Mouse (Mus musculus): ENCODE results near the gene Cstl1.
"Not testable (repeated sequence)": the region's sequence is repeated elsewhere in the genome, so short reads cannot be mapped to it uniquely, and the experiment has no call there.

The Cstl1 gene

DNA sequence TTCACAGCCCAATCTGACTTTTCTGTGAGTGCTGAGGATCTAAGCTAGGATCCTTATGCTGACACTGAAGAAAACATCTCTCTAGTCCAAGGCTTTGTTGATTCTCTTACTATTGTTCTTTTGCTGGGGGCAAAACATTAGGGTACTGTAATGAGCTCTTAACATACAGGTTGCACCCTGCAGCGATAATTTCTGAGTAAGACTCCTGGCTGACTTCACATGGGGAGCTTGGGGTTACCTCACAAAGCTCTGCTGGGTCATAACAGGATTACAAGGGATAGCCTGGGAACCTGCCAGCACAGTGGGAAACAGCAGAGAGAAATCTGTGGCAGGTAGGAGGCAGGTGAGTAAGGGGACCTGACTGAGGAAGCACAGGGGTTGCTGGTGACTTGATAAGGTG is at the start of gene Cstl1:
Cstl1 (plus strand) TSS at position 301 of the 400 bp plus-strand sequence.
- no peak for DNase-seq

- no peak for DNase-seq
These were observed 43.6 kb upstream of the Cstl1 start for GRCm38 (mm10) chr2:148706409-148707201.

DNA sequence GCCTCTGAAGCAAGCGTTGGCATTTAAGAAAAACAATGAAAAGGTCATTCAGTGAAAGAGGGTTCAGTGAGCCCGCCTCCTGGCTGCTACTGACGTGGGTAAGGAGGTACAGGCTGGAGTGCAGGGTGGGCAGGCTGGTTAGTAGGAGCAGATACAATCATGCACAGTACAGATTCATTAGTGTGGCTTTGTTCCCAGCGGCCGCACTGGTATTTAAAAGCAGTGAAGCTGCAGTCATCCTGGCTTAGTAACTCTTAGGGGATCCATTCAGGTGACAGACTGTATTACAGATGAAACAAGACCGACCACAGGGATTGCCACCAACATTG is 43.0 kb upstream of the Cstl1 start:
- no peak for DNase-seq

GRCm38 (mm10) chr2:148712326-148712725 is 37.8 kb upstream of the Cstl1 start:
- DNase-seq: no peak

GRCm38 (mm10) chr2:148717072-148717471 is 33.1 kb upstream of the Cstl1 start:
- DNase-seq: no peak

DNA sequence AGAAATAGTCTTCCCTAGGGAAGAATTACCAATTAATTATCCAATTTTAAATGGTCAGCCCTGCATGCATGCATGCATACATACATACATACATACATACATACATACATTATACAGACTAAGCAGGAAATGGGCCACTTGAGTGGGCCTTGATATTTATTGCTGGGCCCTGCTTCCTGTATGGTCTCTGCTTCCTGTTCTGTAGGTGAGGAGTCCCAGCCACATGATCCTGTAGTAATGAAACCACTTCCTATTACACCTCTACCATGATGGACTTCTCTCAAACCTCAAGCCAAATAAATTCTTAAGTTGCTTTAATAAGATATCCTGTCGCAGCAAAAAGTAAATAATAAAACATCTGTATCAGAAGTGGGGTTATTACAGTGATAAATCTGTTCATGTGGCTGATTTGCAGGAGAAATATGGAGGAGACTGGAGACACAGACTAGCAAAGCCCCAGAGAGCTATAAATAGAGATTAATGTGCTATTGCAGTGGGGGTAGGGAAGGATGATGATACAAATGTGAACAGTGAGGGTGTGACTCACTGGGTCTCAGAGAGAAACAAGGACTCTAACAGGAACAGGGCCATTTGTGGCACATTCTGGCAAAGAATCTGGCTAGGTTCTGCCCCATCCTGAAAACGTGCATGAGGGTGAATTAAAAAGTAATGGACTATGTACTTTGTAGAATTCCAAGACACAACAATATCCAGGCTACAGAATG is 30.7 kb upstream of the Cstl1 start:
- no peak for DNase-seq

GRCm38 (mm10) chr2:148731614-148732326 is 18.4 kb upstream of the Cstl1 start:
- DNase-seq: no peak

- peak; percentile 83 for DNase-seq
These were observed 17.7 kb upstream of the Cstl1 start, which contains the start of gene Napb for GRCm38 (mm10) chr2:148732327-148733000. Napb (minus strand) TSS chr2:148732467.

DNA sequence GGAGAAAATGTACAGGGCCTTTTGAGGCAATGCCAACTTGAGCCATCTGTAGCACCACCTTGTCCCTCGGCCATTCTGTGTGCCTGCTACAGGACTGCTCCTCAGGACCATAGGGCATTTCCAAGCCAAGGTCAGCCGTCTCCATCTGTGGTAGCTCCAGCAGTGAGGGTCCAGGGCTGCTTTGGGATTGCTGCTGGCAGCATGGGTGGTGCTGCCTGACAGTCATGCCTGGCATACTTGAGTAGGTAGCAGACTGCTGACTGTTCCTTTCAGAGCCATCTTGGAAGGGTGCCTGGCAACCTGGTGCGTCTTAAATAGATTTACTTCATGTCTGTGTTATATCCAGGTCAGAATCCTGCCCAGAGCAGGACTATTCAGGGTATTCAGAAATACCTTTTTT is 7.2 kb upstream of the Cstl1 start:
- DNase-seq: no peak

GRCm38 (mm10) chr2:148743846-148744407 is 6.2 kb upstream of the Cstl1 start:
- no peak for DNase-seq

DNA sequence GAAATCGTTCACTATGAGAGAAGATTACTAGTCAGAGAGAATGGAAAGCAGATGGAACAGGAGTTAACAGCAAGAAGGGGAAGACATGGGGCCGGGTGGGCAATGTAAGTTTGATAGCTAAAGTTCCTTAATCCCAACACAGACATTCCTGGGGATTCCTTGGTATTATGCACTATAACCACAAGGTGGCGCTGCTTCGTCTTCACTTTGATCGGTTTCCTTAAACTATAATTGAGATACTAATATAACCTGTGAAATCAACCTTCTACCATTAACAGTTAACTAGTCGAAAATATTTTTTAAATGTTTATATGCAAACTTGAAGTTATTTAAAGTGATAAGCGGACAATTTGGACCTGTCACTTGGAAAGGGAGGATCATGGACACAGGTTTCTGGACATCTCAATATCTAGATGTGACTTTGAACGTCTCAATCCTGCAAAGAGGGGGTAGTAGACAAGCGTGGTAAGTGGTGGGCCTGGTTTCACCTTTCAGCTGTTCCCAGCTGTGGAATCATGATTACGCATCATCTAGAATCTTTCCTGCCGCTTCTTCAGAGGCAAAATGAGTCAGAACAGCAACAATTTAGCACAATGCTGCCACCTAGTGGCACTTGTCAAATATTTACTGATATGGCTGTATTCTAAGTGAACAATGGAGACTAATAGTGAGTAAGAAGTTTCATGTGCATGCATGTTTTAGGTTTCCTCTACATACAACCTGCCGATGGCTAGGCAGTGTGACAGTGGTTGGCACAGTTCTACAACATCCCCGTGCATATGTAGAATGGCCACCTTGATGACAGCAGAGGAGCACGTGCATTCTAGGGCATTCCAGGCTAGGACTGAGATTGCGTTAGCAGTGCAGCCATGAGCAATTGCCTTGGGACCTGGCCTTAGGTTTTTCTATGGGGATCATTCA is 2.0 kb downstream of the Cstl1 start:
- peak; percentile 74 for DNase-seq

GRCm38 (mm10) chr2:148754310-148754846 is 4.2 kb downstream of the Cstl1 start:
- no peak for DNase-seq

DNA sequence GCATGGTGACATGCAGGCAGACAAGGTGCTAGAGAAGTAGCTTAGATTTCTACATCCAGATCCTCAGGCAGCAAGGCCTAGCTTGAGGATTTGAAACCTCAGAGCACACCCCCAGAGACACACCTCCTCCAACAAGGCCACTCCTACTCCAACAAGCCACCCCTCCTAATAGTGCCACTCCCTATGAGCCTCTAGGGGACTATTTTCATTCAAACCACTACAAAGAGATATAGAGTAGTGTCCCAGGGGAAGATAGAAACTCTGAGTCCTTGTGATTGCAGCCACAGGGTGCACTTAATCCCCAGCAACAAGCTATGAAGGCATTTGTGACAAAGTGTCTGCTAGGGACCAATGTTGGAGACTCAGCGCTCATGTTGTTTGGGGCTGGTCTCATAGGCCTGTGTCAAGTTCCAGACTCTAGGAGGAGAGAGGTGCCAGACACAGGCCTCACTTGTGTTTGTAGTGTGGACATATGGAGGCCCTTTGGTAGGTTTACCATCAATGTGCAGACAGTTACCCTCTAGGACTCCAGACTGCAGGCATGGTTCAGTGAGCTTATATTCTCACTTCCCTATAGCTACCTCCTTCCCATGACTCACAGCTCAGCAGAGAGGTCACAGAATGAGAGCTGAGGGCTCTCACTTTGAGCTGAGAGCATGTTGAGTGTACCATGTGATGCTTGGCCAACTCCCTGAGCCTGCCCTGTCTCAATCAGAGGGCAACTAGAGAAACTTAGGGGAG is 13.7 kb downstream of the Cstl1 start:
- no peak for DNase-seq

GRCm38 (mm10) chr2:148771397-148771796 is 21.2 kb downstream of the Cstl1 start, which contains the start of gene Cst11:
Cst11 (minus strand) TSS chr2:148771497.
- not testable (repeated sequence) for DNase-seq

DNA sequence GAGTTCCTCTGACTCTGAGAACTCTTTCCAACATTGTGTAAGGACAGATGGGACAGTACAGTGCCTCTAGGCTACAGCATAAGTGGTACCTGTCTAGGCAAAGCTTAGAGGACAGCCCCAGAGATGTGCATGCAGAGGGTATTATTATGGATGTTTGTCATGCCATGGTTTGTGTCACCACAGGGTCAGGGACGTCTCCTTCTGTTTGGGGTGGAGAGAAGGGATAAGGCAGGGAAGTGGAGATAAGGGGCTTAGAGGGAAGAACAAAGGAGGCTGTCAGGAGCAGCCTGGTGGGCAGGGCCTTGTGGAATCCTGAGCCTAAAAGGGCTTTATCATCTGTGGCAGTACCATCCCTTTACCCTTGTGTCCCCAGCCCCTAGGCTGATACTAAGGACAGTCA is 31.6 kb downstream of the Cstl1 start, which contains the start of gene 8030411F24Rik:
8030411F24Rik (plus strand) TSS at position 301 of the 400 bp plus-strand sequence.
- DNase-seq: no peak

- DNase-seq: no peak
These were observed 39.0 kb downstream of the Cstl1 start, which contains the start of gene Cst12 for GRCm38 (mm10) chr2:148789142-148789541. Cst12 (plus strand) TSS chr2:148789361.

DNA sequence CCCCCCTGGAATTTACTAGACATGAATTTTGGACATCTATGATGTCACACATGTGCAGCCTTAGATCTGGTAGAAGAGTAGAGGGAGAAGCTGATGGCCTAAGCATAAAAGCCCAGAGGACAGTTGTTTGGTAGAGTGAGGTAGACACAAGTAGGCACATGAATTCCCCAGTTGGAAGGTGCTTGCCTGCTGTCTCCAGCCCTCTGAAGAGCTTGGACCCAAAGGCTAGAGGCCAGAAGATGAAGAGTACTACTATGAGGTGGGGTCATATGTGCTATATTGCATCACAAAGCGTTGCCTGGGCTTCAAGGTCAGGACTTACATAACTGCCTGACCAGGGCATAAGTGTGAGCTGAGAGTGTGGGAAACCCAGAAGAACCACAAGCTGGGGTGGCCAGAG is 48.3 kb downstream of the Cstl1 start, which contains the start of gene Cst8:
Cst8 (plus strand) TSS at position 301 of the 400 bp plus-strand sequence.
- DNase-seq: no peak

- no peak for DNase-seq
These were observed 51.3 kb downstream of the Cstl1 start for GRCm38 (mm10) chr2:148801491-148801921.
